11 mouse cellular contexts compared by ENCODE assay signal in genomic region chr10:61365902-61366301, GRCm38 (mm10). TPM values are rescaled to one million over a fixed set of nuclear protein-coding genes. Genes with fewer than 3 reads are reported as not detected.
A peak's percentile ranks its signal among the peaks of the same experiment; 100 is the strongest.
DNase-seq lines count a peak whose midpoint lies in the region; ATAC-seq and TF ChIP-seq lines count a peak whose summit lies in the region.
"Had no signal": no experiment of that assay in that cellular context is flagged by ENCODE, and none has a peak within 500 bp of the region (broad histone marks: within the 10 kb centered on the region; RNA-seq: fewer than 3 reads in every experiment).

No protein-coding gene starts in this region.

- intact Hi-C loops in heart, postnatal 10 days (cut with DNase I) = loop anchor here (2.0 kb wide), 1 partner anchor 17 kb away; the partner anchor contains the start of gene Pald1

- no peak overlapping the region for H3K27ac ChIP-seq in kidney, embryonic 15.5 days
- no peak overlapping the region for H3K27ac ChIP-seq in layer of hippocampus, adult 2 months
- H3K27ac ChIP-seq: forebrain, embryonic 12.5 days; limb, embryonic 13.5 days had no signal

- H3K4me3 ChIP-seq in kidney, embryonic 15.5 days (replicated peaks) = no peak overlapping the region
- no peak overlapping the region for H3K4me3 ChIP-seq in layer of hippocampus, adult 2 months
- H3K4me3 ChIP-seq: forebrain, embryonic 12.5 days; limb, embryonic 13.5 days had no signal

- no peak overlapping the region for H3K9ac ChIP-seq in kidney, embryonic 15.5 days
- H3K9ac ChIP-seq: forebrain, embryonic 12.5 days; limb, embryonic 13.5 days had no signal

- TF ChIP-seq CTCF in layer of hippocampus, adult 2 months (conservative IDR thresholded peaks at IDR 0.05) = no peak

- ATAC-seq in kidney, embryonic 15.5 days (replicated peaks; ENCODE audit: low FRiP score) = no peak

- H3K4me1 ChIP-seq in kidney, embryonic 15.5 days = peaks cover 46% of the 10 kb centered on the region
- H3K4me1 ChIP-seq: forebrain, embryonic 12.5 days had no signal

- WGBS in kidney, embryonic 15.5 days = 46% methylated on average over 1 of the region's 1 CpGs

- DNase-seq in adrenal gland, postnatal 14 days = peak; percentile 46
- no peak for DNase-seq in adrenal gland, postnatal 25 days
- peak; percentile 65 for DNase-seq in kidney, adult 9 months
- DNase-seq in heart, postnatal 10 days = peak; percentile 61 to 71
- peak; percentile 80 for DNase-seq in lung, postnatal 36 days
- DNase-seq in thymus, postnatal 0 days (ENCODE audit: low spot score) = no peak
- no peak for DNase-seq in layer of hippocampus, adult 2 months (ENCODE audit: low spot score in 2 of 2)
- DNase-seq: cerebellum, postnatal 36 days had no signal

- no peak overlapping the region for H3K4me2 ChIP-seq in kidney, embryonic 15.5 days
- H3K4me2 ChIP-seq: forebrain, embryonic 12.5 days; limb, embryonic 13.5 days had no signal

- peaks cover 6% of the 10 kb centered on the region; the same call in 1 of the 2 replicates for H3K36me3 ChIP-seq in kidney, embryonic 15.5 days
- H3K36me3 ChIP-seq: forebrain, embryonic 12.5 days had no signal

- H3K27me3 ChIP-seq in kidney, embryonic 15.5 days = no peaks in the 10 kb centered on the region
- H3K27me3 ChIP-seq: forebrain, embryonic 12.5 days; limb, embryonic 13.5 days had no signal

- H3K9me3 ChIP-seq in kidney, embryonic 15.5 days (replicated peaks) = no peaks in the 10 kb centered on the region
- H3K9me3 ChIP-seq: forebrain, embryonic 12.5 days; limb, embryonic 13.5 days had no signal

RNA-seq across cellular contexts. Expression of gene Pald1, which starts 17.4 kb away (rescaled TPM):
- 41.8 and 44.5 TPM in 2 replicates for total RNA-seq in adrenal gland, postnatal 14 days (2021)
- 21.9 and 24.0 TPM in 2 replicates for total RNA-seq in adrenal gland, postnatal 25 days (2021)
- 33.5 and 37.3 TPM in 2 replicates for polyA plus RNA-seq in kidney, embryonic 15.5 days (2015; fragmentation: Nextera tagmentation; extraction: Ambion mirVana)
- 10 to 100 TPM; 43.3 to 44.7 TPM for total RNA-seq in heart, postnatal 10 days (2021)
- 2.7 and 3.1 TPM in 2 replicates for polyA plus RNA-seq in thymus, postnatal 0 days (2015; fragmentation: Nextera tagmentation; extraction: Ambion mirVana)
- total RNA-seq in layer of hippocampus, adult 2 months (2021) = 10 to 100 TPM; 15.2 to 16.3 TPM

RNA-seq across cellular contexts. Expression of gene Nodal, which starts 51.9 kb away (rescaled TPM):
- not detected in 2 replicates for total RNA-seq in adrenal gland, postnatal 14 days (2021)
- not detected in 2 replicates for total RNA-seq in adrenal gland, postnatal 25 days (2021)
- polyA plus RNA-seq in kidney, embryonic 15.5 days (2015; fragmentation: Nextera tagmentation; extraction: Ambion mirVana) = 0.38 and 0.42 TPM in 2 replicates
- under 1 TPM; 0.25 to 0.41 TPM for total RNA-seq in heart, postnatal 10 days (2021)
- polyA plus RNA-seq in thymus, postnatal 0 days (2015; fragmentation: Nextera tagmentation; extraction: Ambion mirVana) = 0.08 TPM in 2 replicates
- total RNA-seq in layer of hippocampus, adult 2 months (2021) = under 1 TPM; 0.23 to 0.27 TPM
- polyA plus RNA-seq: forebrain, embryonic 12.5 days had no signal

Comparison
In these comparisons a context has a peak if more than half of its experiments do, and no peak if none do; other contexts are left out.
1. DNase-seq: peak in adrenal gland, postnatal 14 days (single experiment), kidney, adult 9 months (single experiment), heart, postnatal 10 days (2 of 2) and lung, postnatal 36 days (single experiment); none in adrenal gland, postnatal 25 days (single experiment), thymus, postnatal 0 days (single experiment) and layer of hippocampus, adult 2 months (0 of 2).